Mouse (Mus musculus) urinary bladder, adult 2 months (tissue): ENCODE data around the gene Gm28042. TPM values are rescaled to one million over a fixed set of nuclear protein-coding genes. Genes with fewer than 3 reads are reported as not detected.

Source experiments
- DNase-seq: peaks from one replicate; pipeline ENCODE4 v3.0.0; 2022; ENCODE audit warnings: low spot score
- polyA plus RNA-seq: library from polyadenylated mRNA; depleted of rRNA; stranded (reverse); fragments of >200 nt; gene quantifications from 2 replicates; pipeline ENCODE4 v1.2.3, GENCODE M21; 2012

Gene Gm28042
- polyA plus RNA-seq, 1 experiment = 3.9 TPM

DNA sequence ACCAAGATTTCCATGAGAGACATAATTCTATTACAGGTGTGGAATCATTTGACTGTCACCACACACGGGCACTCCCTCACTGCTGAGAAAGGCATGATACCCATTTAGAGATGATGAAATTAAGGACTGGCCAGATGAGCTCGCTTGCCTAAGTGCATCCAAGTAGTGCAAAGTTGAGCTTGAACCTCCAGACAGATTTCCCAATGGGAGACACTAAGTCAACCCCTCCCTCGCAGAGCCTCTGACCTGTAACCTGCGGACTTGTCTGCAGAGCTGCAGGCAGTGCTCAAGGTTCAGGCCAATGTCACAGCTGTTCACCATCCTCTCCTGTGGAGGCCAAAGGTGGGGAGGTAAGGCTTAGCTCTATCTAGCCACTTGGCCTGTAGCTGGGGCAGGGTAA is 31.5 kb downstream of the Gm28042 start:
- no peak for DNase-seq

DNA sequence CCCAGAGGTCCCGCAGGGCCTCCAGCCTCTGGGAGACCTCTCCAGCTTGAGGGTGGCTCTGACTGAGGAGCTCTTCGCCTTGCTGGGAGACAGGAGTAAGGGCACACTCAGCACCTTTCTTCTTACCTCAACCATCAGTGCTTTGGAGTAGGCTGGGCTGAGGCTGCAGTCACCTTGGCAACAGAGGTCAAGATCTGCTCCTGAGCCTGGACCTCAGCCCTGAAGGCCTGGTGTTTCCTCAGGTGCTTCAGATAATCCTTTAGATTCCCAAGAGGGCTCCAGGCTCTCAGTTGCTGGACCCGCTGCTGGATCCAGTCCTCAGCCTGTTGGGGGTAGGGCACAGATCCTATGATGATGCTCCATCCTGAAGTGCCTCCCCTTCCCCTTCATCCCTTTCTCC is 32.2 kb downstream of the Gm28042 start:
- no peak for DNase-seq

DNA sequence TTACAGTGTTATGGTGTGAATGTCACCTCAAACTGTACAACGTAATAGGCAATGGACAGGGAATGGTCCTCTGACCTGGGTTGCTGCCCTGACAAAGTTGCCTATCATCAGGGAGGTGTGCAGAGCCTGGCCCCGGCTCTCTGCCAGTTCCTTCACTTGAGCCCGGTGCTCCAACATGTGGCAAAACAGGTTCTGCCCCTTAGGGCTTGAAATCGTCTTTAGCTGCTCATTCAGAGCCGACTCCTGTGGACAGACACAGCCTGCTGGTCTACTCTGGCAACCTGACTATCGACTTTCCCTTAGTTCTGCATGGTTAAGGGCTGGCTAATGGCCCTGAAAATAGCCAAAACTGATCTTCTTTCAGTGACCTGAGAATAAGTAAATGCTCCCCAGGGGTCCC is 32.9 kb downstream of the Gm28042 start:
- peak; percentile 35 for DNase-seq

DNA sequence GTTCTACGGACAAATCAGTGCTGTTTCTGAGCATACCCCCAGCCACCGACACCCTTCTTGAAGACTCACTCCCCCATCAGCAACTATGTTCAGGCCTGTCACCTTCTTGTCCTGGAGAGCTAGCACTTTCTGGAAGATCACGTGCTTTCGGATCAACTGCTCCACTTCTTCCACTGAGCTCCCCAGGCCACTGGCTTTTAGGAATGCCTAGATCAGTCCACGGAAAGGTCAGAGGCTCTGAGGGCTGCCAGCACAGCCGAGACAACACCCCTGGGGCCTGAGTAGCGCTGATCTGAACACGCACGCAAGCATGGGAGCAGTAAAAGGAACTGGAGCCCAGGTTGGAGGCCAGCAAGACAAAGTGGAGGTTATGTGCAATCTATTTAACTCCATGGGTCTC is 33.4 kb downstream of the Gm28042 start:
- DNase-seq = no peak

DNA sequence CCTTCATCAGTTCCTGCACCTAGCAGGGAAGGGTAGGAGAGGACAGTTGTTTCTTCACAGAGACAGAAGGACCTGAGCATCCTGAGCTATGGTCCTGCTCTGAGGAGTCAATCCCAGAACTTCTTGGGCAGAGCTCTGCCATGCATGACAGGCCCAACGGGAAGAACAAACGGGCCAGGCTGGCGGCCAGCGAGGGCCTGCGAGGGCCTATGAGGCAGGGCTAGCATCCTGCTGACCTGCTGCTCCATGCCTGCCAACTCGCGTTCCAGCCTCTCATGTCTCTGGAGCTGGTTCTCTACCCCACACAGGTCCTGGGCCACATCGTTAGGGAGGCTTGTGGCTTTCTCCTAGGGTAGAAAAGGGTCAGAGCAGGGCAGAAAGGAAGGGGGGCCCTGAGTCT is 35.0 kb downstream of the Gm28042 start:
- DNase-seq = no peak

DNA sequence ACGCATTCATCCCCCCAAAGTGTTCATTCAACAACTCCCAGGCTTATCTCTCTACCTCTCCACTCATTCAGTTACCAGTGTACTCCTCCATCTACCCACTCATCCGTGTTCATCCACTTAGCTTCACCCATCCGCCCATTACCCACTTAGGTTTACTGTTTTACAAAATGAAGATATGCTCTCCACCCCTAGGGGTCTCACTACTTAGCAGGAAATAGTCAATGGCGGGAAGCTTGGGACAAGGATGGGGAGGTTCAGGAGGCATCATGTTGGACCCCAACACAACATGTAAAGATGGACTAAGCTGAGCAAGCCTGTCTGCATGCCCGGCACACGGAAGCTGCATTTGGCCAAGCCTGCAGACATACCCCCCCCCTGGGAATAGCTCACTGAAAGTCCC is 37.3 kb downstream of the Gm28042 start:
- no peak for DNase-seq

DNA sequence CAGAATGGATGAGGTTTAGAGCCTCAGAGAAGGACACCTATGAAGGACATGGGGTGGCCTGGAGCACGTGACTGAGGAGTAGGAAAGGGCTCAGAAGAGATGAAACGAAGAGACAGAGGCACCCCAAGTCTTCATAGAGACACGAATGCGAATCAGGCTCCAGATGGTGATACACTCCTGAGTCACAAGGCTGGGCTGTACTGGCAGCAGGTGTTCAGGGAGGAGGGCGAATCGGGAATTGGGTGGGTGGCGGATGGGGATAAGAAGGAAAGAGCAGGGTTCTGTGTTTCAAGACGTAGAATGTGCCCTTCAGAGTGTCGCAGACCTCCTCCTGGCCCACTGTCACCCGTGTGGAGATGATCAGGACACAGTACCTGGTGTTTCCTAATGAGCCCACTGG is 38.0 kb downstream of the Gm28042 start:
- no peak for DNase-seq

DNA sequence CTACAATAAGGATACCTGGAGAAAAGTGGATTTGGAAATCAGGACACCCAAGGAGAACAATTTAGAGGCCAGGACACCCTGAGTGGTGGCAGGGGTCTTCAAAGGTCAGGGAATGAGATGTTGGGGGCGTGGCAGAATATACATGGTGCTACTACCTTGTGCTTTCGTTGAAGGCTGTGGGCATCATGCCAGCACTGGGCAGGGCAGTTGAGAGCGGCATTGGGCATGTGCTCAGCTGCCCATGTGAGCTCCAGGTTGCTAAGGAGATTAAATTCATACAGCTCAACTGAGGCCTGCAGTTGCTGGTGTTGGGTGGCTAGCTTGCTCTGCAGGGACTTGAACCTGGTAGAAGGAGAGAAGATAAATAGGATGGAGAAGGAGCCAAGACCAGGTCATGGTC is 38.9 kb downstream of the Gm28042 start:
- DNase-seq = no peak

DNA sequence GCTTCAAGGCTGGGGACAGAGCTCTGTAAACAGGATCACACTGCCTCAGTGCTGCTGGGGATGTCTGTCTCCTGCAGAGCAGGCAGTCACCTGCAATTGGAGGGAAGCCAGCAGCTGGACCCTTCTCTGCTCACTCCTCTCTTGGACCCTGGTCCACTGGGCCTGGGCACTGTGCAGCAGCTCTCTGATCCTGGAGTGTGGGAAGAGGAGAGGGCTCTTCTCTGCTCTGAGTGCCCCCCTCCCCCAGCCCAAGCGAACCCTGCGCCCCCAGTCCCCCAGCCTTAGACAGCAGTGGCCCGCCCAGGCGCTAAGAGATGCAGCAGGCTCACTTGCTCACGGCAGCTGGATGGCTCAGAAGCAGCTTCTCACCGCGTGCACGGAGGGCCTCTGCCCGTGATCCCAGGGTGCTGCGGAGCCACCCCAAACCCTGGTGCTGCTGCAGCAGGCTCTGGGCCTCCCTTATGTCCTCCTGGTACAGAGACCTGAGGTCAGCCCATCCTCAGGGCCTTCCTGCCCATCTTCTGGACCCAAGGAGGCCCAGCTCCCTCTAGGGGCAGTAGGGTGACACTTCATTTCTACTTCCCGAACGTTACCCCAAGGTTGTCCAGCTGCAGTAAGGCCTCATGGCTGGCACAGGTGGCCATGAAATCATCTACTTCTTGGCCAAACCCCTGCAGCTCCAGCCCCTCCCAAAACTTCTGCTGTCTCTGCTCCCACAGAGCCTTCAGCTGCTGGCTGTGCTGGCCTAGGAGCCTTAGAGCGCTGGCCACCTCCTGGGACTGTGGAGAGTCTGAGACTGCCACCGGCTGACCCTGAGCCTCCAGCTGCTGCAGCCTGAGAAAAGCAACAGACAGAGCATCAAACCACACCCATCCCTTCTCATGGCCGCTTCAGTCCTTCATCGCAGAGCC is 41.5 kb downstream of the Gm28042 start:
- no peak for DNase-seq

DNA sequence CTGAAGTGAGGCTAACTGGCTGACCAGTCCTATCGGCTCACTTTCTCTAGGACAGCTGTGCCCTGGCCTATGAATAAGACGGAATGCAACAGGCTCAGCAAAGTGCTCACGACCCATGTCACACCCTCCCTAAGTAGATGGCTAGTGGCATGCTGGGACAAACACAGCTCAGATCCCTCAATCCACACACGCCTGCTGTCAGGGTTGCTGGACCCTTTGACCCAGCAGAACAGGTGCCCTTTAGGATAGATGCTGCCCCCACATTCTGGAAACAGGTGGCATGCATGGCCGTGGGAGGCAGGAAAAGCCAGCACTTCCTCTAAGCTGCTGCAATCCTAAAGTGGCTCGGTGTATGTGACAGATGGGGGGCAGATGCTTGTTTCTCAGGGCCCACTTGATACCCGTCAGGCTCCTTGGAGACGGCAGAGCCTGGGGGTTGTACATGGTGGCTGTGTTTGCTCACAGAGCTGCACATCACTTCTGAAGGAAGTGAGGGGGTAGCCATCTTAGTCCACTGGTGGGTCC is 42.2 kb downstream of the Gm28042 start:
- DNase-seq = no peak

DNA sequence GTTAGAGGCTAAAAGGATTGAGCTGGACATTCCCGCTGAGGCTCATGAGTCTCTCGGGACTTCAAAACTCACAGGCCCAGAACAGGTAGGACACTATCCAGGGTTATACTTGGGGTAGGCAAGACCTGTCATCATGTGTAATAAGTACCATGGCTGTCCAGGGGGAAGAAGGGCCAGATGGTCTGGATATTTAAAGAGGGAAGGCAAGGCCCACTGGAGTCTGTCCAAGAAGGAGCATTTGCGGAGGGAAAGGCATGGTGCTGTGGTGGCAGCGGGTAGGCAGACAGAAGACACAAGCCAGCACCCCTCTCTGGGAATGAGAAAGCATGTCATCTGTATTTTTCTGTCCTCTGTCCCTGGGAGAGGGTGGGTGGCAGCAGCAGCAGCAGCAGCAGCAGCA is 46.8 kb downstream of the Gm28042 start:
- DNase-seq = no peak

DNA sequence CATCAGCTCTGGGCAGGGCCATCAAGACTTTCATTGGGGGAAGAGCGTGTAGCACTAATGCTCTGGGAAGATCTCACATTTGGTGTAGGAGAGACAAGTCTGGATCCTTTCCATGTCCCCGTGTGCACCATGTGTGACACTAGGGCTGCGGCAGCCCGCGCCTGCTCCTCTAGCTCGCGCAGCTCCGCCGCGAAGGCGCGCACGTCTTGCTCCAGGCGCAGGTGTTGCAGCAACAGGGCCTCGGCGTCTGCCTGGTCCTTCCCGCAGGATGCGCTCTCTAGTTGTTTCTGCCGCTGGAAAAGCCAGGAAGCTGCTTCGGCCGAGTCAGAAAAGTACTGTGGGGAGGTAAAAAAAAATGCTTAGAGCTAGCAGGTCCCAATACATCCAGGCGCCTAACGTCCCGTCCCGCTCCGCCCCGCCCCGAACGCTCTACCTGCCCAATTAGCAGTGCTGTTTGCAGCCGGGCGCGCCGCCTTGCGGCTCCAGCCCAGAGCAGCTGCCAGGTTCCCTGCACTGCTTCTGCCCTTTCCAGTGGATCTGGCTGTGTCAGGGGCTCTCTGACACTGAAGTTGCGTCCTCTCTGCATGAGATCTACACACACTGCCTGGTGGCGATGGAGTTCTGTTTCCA is 48.9 kb downstream of the Gm28042 start:
- DNase-seq = peak; percentile 57

DNA sequence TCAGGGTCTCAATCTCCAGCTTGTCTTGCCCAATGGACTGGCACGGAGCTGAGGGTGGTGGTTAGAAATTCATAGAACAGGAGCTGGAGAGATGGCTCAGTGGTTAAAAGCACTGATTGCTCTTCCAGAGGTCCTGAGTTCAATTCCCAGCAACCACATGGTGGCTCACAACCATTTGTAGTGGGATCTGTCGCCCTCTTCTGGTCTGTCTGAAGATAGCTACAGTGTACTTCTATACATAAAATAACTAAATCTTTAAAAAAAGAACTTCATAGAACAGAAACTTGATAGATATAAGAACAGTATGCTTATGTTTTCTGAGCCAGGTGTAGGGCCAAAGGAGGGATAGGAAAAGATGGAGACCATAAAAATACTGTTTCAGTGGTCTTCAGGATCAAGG is 55.1 kb downstream of the Gm28042 start:
- DNase-seq = no peak

DNA sequence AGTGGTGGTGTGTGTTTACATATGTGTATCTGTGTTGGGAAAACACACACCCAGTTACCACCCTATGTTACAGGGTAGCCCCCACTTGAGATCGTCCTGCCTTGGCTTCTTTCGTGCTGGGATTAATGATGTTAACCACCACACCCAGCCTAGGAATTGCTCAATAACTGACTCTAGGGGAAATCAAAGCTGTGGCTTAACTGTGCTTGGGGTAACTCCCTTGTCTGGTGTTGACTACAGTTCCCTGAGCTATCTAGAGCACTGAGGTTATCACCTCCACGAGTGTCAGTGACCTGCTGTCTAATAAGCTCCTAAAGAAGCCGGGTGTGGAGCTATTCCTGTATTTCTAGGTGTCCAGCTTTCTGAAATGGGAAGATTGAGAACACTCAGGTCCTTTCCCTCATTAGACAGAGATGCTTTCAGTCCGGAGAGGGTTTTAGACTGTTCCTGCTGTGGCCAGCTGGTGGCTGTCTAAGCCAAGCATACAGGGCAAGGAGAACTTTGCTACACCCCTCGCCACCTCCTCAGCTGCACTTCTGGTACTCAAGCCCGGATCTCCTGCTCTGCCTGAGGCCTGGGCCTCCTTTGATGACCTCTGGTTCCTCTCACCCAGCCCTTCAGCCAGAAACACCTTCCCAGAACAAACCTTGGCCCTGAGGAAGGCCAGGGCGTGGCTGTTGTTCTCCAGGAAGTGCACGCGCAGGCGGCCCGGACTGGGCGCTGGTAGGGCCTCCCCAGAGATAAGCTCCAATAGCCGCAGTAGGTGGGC is 57.5 kb downstream of the Gm28042 start:
- DNase-seq = peak; percentile 49

DNA sequence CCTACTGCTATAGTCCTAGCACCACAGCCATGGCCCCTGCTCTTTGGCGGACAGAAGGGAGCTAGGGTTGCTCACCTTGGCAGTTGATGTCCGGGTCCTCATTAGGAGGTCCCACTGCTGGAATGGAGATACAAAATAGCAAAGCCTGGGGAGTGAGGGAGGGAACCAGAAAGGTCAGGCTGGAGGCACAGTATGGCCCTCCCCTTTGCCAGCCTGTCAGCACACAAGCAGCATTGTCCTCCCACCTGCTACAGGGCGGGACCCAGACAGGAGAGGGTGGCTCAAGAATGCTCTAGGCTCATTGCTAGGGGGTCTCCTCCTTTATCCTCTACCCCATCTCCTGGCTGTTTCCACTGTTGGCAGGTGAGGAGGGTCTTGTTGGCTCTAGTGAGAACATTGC is 58.7 kb downstream of the Gm28042 start:
- DNase-seq = no peak

DNA sequence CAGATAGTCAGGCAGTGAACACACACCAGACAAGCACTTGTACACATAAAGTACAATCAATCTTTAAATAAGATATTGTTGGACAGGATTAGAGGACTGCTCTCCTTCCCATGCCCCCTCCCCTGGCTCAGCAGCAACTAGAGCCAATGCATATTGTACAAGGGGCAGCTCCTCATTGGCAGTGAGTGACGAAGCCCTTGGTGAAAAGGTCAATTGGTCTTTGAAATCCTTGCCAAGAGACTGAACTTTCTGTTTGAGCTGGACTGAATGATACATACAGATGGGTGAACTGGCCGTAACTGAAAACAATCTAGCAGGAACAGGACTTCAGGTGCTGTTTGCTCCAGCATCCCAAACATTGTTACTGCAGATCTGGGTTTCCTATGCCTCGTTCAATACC is 60.1 kb downstream of the Gm28042 start:
- no peak for DNase-seq

DNA sequence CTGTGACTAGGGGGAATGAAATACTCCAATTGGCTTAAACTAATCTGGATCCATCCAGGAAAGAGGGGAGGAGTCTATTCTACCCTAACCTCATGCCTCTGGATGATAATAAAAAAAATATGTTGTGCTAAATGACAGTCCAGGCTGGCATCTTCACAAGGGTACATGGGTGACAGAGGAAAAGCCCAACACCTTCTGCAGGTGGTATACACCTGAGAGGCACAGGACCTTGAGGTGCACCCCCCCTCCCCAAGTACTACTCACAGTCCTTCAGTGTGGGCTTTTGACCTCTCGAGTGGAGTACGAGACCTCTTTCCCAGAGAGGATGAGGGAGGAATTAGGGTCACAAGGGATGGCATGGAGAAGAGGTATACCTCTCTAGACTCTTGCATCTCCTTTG is 60.6 kb downstream of the Gm28042 start:
- no peak for DNase-seq

DNA sequence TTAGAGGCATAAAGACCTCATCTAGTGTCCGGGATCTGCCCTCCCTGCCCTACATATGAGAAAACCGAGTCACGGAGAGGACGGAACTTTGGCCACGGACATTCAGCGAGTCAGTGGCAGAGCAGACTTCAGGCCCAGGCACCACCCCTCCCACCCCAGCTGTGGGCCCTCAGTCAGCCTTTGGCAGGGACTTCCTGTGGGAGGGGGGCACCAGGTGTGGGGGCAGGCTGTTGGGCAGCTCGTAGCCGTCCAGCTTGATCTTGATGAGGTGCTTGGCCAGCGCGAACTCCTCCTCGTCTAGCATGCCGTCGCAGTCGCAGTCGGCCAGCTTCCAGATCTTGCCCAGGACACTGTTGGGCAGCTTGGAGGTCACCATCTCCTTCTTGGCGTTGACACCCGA is 63.7 kb downstream of the Gm28042 start:
- no peak for DNase-seq
